Comparison of ENCODE assay signal across 22 mouse cellular contexts in the genomic region with DNA sequence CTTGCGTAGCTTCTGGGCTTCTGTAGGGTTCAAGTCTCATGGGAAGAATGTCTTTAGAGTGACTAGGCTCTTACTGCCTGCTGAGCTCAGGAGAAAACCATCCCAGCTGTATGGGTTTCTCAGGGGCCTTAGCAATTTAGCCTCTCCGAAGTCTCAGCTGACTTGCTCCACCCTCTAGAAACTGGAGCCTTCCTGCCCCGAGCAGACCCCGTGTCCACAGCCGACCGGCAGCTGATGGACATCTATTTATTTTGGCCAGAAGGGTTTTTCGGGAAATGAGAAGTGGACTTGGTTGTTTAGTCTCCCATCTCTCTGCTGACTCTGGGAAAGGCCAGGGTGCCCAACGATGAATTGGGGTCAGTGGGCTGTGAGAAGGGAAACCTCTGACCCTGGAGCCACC. TPM values are rescaled to one million over a fixed set of nuclear protein-coding genes. Genes with fewer than 3 reads are reported as not detected.
DNase-seq lines count a peak whose midpoint lies in the region; ATAC-seq and TF ChIP-seq lines count a peak whose summit lies in the region.
"Had no signal": no experiment of that assay in that cellular context is flagged by ENCODE, and none has a peak within 500 bp of the region (broad histone marks: within the 10 kb centered on the region; RNA-seq: fewer than 3 reads in every experiment).

No protein-coding gene starts in this region.

- H3K27ac ChIP-seq in kidney, adult 2 months (ENCODE audit: insufficient read depth, low read depth, low read length), result peak overlapping the region; percentile 60; the same call in 1 of the 2 replicates
- peak overlapping the region; percentile 27 for H3K27ac ChIP-seq in kidney, embryonic 16.5 days (ENCODE audit: low read length)
- H3K27ac ChIP-seq in small intestine, adult 2 months (ENCODE audit: insufficient read depth, low read depth, low read length), result peak overlapping the region; percentile 70
- H3K27ac ChIP-seq: embryonic facial prominence, embryonic 15.5 days; hindbrain, embryonic 13.5 days; limb, embryonic 10.5 days; liver, embryonic 15.5 days; lung, embryonic 15.5 days; macrophage; midbrain, embryonic 10.5 days had no signal

- WGBS in kidney, adult 2 months, result 59% methylated on average over 8 of the region's 8 CpGs
- 22% methylated on average over 8 of the region's 8 CpGs for WGBS in kidney, embryonic 16.5 days
- WGBS in small intestine, adult 2 months, result 80% methylated on average over 8 of the region's 8 CpGs

- no peak overlapping the region for H3K9ac ChIP-seq in kidney, embryonic 16.5 days (replicated peaks; ENCODE audit: low read length)
- H3K9ac ChIP-seq: embryonic facial prominence, embryonic 15.5 days; hindbrain, embryonic 13.5 days; liver, embryonic 15.5 days; lung, embryonic 15.5 days had no signal

- no peaks in the 10 kb centered on the region for H3K36me3 ChIP-seq in kidney, adult 2 months (ENCODE audit: control insufficient read depth, insufficient read depth, low read length)
- no peaks in the 10 kb centered on the region for H3K36me3 ChIP-seq in kidney, embryonic 16.5 days (ENCODE audit: insufficient read depth, low read length)
- no peaks in the 10 kb centered on the region for H3K36me3 ChIP-seq in small intestine, adult 2 months (ENCODE audit: control insufficient read depth, insufficient read depth, low read length)
- H3K36me3 ChIP-seq: embryonic facial prominence, embryonic 15.5 days; hindbrain, embryonic 13.5 days; limb, embryonic 10.5 days; liver, embryonic 15.5 days; lung, embryonic 15.5 days; midbrain, embryonic 10.5 days had no signal

- no peak for TF ChIP-seq POLR2A in kidney, adult 2 months (IDR thresholded peaks at IDR 0.05; ENCODE audit: low read depth, low read length)
- no peak for TF ChIP-seq POLR2A in small intestine, adult 2 months (IDR thresholded peaks at IDR 0.05; ENCODE audit: low read depth, low read length)

- no peak for TF ChIP-seq CTCF in kidney, adult 2 months (conservative IDR thresholded peaks at IDR 0.05; ENCODE audit: insufficient read depth, insufficient read length, low read depth, low read length)
- no peak for TF ChIP-seq CTCF in small intestine, adult 2 months (IDR thresholded peaks at IDR 0.05; ENCODE audit: extremely low read depth, insufficient read length, insufficient replicate concordance, low read depth, low read length)

- ATAC-seq in kidney, embryonic 16.5 days (ENCODE audit: low FRiP score, low TSS enrichment), result peak; percentile 81
- ATAC-seq: forebrain, embryonic 16.5 days had no signal

- no peak overlapping the region for H3K4me3 ChIP-seq in kidney, adult 2 months (ENCODE audit: insufficient read depth, low read depth, low read length)
- no peak overlapping the region for H3K4me3 ChIP-seq in kidney, embryonic 16.5 days (ENCODE audit: low read length)
- no peak overlapping the region for H3K4me3 ChIP-seq in small intestine, adult 2 months (ENCODE audit: low read depth, low read length)
- H3K4me3 ChIP-seq: embryonic facial prominence, embryonic 15.5 days; hindbrain, embryonic 13.5 days; limb, embryonic 10.5 days; liver, embryonic 15.5 days; lung, embryonic 15.5 days; midbrain, embryonic 10.5 days had no signal

- H3K4me2 ChIP-seq in kidney, embryonic 16.5 days (replicated peaks; ENCODE audit: low read depth, low read length), result no peak overlapping the region
- H3K4me2 ChIP-seq: embryonic facial prominence, embryonic 15.5 days; hindbrain, embryonic 13.5 days; liver, embryonic 15.5 days; lung, embryonic 15.5 days had no signal

- H3K4me1 ChIP-seq in kidney, adult 2 months (ENCODE audit: control insufficient read depth, insufficient read depth, low read length), result peaks cover 3% of the 10 kb centered on the region; the same call in 1 of the 2 replicates
- H3K4me1 ChIP-seq in kidney, embryonic 16.5 days (ENCODE audit: insufficient read depth, low read length), result peaks cover 18% of the 10 kb centered on the region
- peaks cover 3% of the 10 kb centered on the region; the same call in 1 of the 2 replicates for H3K4me1 ChIP-seq in small intestine, adult 2 months (ENCODE audit: control insufficient read depth, insufficient read depth, insufficient read length, low read length)
- H3K4me1 ChIP-seq: hindbrain, embryonic 13.5 days had no signal

- H3K9me3 ChIP-seq in kidney, embryonic 16.5 days (ENCODE audit: low read length), result no peaks in the 10 kb centered on the region; the same call in 1 of the 2 replicates
- H3K9me3 ChIP-seq: embryonic facial prominence, embryonic 15.5 days; hindbrain, embryonic 13.5 days; limb, embryonic 10.5 days; liver, embryonic 15.5 days; lung, embryonic 15.5 days had no signal

- DNase-seq in heart, adult 11 months, result peak; percentile 92
- DNase-seq in heart, postnatal 36 days, result no peak
- DNase-seq in kidney, adult 2 months, result peak; percentile 58
- DNase-seq in kidney, adult 8-10 months, result no peak
- DNase-seq in embryo, embryonic 9.5 days (ENCODE audit: extremely low spot score), result no peak
- DNase-seq in thymus, postnatal 36 days, result no peak
- DNase-seq: adrenal gland, postnatal 14 days; cerebellum, adult 8-10 months; gastrocnemius, postnatal 25 days; liver; right cerebral cortex, adult 18-20 months; thymus, postnatal 14 days had no signal

- intact Hi-C loops in heart, postnatal 36 days (cut with DNase I), result no loop called here

- H3K27me3 ChIP-seq in kidney, adult 2 months (replicated peaks; ENCODE audit: control insufficient read depth, insufficient read depth, low read length), result no peaks in the 10 kb centered on the region
- H3K27me3 ChIP-seq in kidney, embryonic 16.5 days (ENCODE audit: insufficient read depth, low read length), result no peaks in the 10 kb centered on the region
- no peaks in the 10 kb centered on the region for H3K27me3 ChIP-seq in small intestine, adult 2 months (ENCODE audit: control insufficient read depth, insufficient read depth, low read length)
- H3K27me3 ChIP-seq: embryonic facial prominence, embryonic 15.5 days; hindbrain, embryonic 13.5 days; lung, embryonic 15.5 days had no signal

RNA-seq across cellular contexts. Expression of a gene that starts 18.3 kb away (rescaled TPM):
- 10 to 100 TPM; 39.2 to 40.7 TPM for total RNA-seq in heart, postnatal 36 days (2021)
- polyA plus RNA-seq in kidney, adult 2 months (2012; rRNA removed), result 45.9 and 50.6 TPM in 2 replicates
- polyA plus RNA-seq in kidney, embryonic 16.5 days (2015; fragmentation: Nextera tagmentation; extraction: Ambion mirVana), result 148 and 149 TPM in 2 replicates
- polyA plus RNA-seq in small intestine, adult 2 months (2012; rRNA removed), result 24.1 and 30.4 TPM in 2 replicates

Comparison
In these comparisons a context has a peak if more than half of its experiments do, and no peak if none do; other contexts are left out.
1. DNase-seq: peak in heart, adult 11 months (single experiment) and kidney, adult 2 months (single experiment); none in heart, postnatal 36 days (0 of 2), kidney, adult 8-10 months (0 of 2), embryo, embryonic 9.5 days (single experiment) and thymus, postnatal 36 days (0 of 2).
2. Peak in every context shown above with its lines, with median percentiles within 50 percentile points of each other: H3K27ac ChIP-seq.